Comparison of ENCODE assay signal across 13 mouse cellular contexts in the genomic region with DNA sequence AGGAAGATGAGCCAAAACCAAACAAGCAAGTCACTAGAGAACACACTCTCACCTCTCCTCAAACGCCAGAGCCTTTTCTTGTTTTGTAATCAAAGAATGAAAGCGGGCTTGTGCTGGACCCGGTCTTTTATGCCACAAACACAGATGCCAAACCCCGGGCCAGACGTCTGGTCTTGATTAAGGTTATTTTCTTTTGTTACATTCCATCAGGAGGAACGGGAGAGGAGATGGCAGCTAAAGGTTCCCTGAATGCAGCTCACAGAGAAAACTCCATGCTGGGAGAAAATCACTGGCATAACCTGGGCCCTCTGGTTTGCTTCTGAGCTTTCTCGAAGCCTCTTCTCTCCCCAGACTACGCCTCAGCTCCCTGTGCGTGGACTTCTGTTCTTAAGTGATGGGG. TPM values are rescaled to one million over a fixed set of nuclear protein-coding genes. Genes with fewer than 3 reads are reported as not detected.
A peak's percentile ranks its signal among the peaks of the same experiment; 100 is the strongest.
DNase-seq lines count a peak whose midpoint lies in the region; ATAC-seq and TF ChIP-seq lines count a peak whose summit lies in the region.
"Had no signal": no experiment of that assay in that cellular context is flagged by ENCODE, and none has a peak within 500 bp of the region (broad histone marks: within the 10 kb centered on the region; RNA-seq: fewer than 3 reads in every experiment).

No protein-coding gene starts in this region.

- ATAC-seq in heart, embryonic 16.5 days (replicated peaks; ENCODE audit: extremely low read depth, insufficient read depth, low FRiP score), result no peak
- ATAC-seq in limb, embryonic 11.5 days (ENCODE audit: insufficient number of reproducible peaks, low FRiP score, low TSS enrichment, low read depth), result no peak

- H3K27ac ChIP-seq in heart, embryonic 16.5 days (ENCODE audit: low read length), result peak overlapping the region; percentile 10; the same call in 1 of the 2 replicates
- H3K27ac ChIP-seq in heart, adult 2 months, result no peak overlapping the region
- H3K27ac ChIP-seq in limb, embryonic 11.5 days (replicated peaks; ENCODE audit: low read depth, low read length), result peak overlapping the region; percentile 87

- no peak for TF ChIP-seq EP300 in heart, adult 2 months (IDR thresholded peaks at IDR 0.05; ENCODE audit: insufficient read depth, low read depth, low read length)

- no peak for TF ChIP-seq POLR2A in heart, adult 2 months (IDR thresholded peaks at IDR 0.05; ENCODE audit: insufficient read depth, low read depth, low read length)

- H3K9me3 ChIP-seq in heart, embryonic 16.5 days (replicated peaks; ENCODE audit: control insufficient read depth, low read length), result no peaks in the 10 kb centered on the region
- H3K9me3 ChIP-seq in limb, embryonic 11.5 days (ENCODE audit: control insufficient read depth, low read length), result no peaks in the 10 kb centered on the region

- DNase-seq in heart, adult 2 months, result no peak
- DNase-seq in Muller cell, postnatal 12 days (ENCODE audit: inconsistent ontology term), result peak; percentile 75
- DNase-seq in embryo, embryonic 11 days, result peak; percentile 67
- DNase-seq in limb, embryonic 11.5 days (ENCODE audit: low spot score), result peak; percentile 81
- no peak for DNase-seq in MN1 (ENCODE audit: low spot score)
- no peak for DNase-seq in gastrocnemius, postnatal 25 days
- DNase-seq in urinary bladder, postnatal 36 days (ENCODE audit: low spot score in 2 of 2), result no peak
- DNase-seq: adrenal gland, postnatal 25 days; kidney, adult 18-20 months; liver; lung, postnatal 14 days had no signal

- WGBS in heart, embryonic 16.5 days, result 59% methylated on average over 9 of the region's 9 CpGs
- 71% methylated on average over 9 of the region's 9 CpGs for WGBS in heart, adult 2 months
- WGBS in limb, embryonic 11.5 days, result 19% methylated on average over 9 of the region's 9 CpGs

- intact Hi-C loops in heart, adult 2 months (cut with DNase I), result loop anchor here (2.0 to 5.0 kb wide), 2 partner anchors 14 to 34 kb away; no protein-coding TSS in a partner anchor

- H3K9ac ChIP-seq in heart, embryonic 16.5 days (ENCODE audit: low read length), result no peak overlapping the region
- no peak overlapping the region for H3K9ac ChIP-seq in heart, adult 2 months (ENCODE audit: low read depth, low read length)
- H3K9ac ChIP-seq in limb, embryonic 11.5 days (ENCODE audit: low read length), result peak overlapping the region; percentile 3; the same call in 1 of the 2 replicates

- no peak for TF ChIP-seq CTCF in heart, adult 2 months (IDR thresholded peaks at IDR 0.05)

- no peaks in the 10 kb centered on the region for H3K27me3 ChIP-seq in heart, embryonic 16.5 days (ENCODE audit: control insufficient read depth, insufficient read depth, low read length)
- H3K27me3 ChIP-seq in heart, adult 2 months (ENCODE audit: control insufficient read depth, insufficient read depth, low read length), result no peaks in the 10 kb centered on the region
- no peaks in the 10 kb centered on the region for H3K27me3 ChIP-seq in limb, embryonic 11.5 days (ENCODE audit: control insufficient read depth, insufficient read depth, low read length)
- H3K27me3 ChIP-seq: CH12.LX had no signal

- H3K79me2 ChIP-seq in heart, adult 2 months (replicated peaks; ENCODE audit: control insufficient read depth, insufficient read depth, low read length), result no peaks in the 10 kb centered on the region

- peaks cover 13% of the 10 kb centered on the region for H3K4me1 ChIP-seq in heart, embryonic 16.5 days (ENCODE audit: control insufficient read depth, insufficient read depth, low read length)
- H3K4me1 ChIP-seq in heart, adult 2 months (ENCODE audit: control insufficient read depth, insufficient read depth, low read length), result no peaks in the 10 kb centered on the region
- peaks cover 23% of the 10 kb centered on the region for H3K4me1 ChIP-seq in limb, embryonic 11.5 days (ENCODE audit: control insufficient read depth, insufficient read depth, low read length)

- H3K4me2 ChIP-seq in heart, embryonic 16.5 days (ENCODE audit: low read depth, low read length), result no peak overlapping the region
- H3K4me2 ChIP-seq in limb, embryonic 11.5 days (ENCODE audit: low read depth, severe bottlenecking), result peak overlapping the region; percentile 34

- H3K36me3 ChIP-seq in heart, embryonic 16.5 days (ENCODE audit: control insufficient read depth, insufficient read depth), result no peaks in the 10 kb centered on the region
- H3K36me3 ChIP-seq in heart, adult 2 months (ENCODE audit: control insufficient read depth, insufficient read depth, low read length), result no peaks in the 10 kb centered on the region
- no peaks in the 10 kb centered on the region for H3K36me3 ChIP-seq in limb, embryonic 11.5 days (ENCODE audit: control insufficient read depth, insufficient read depth, low read length)

- H3K4me3 ChIP-seq in heart, embryonic 16.5 days (ENCODE audit: low read length), result no peak overlapping the region
- no peak overlapping the region for H3K4me3 ChIP-seq in heart, adult 2 months
- no peak overlapping the region for H3K4me3 ChIP-seq in limb, embryonic 11.5 days (ENCODE audit: low read depth, low read length)

RNA-seq across cellular contexts. Expression of gene Nxn, which starts 55.9 kb away (rescaled TPM):
- polyA plus RNA-seq in heart, embryonic 16.5 days (2015; fragmentation: Nextera tagmentation; extraction: Ambion mirVana), result 20.8 and 21.2 TPM in 2 replicates
- total RNA-seq in heart, adult 2 months (2021), result 10 to 100 TPM; 14.6 to 19.1 TPM
- polyA plus RNA-seq in heart, adult 2 months (2012; rRNA removed), result 10.0 and 14.0 TPM in 2 replicates
- 45.7 and 57.3 TPM in 2 replicates for polyA plus RNA-seq in limb, embryonic 11.5 days (2014; fragmentation: Nextera tagmentation; extraction: Ambion mirVana)
- 10 to 100 TPM; 25.6 to 32.0 TPM for total RNA-seq in gastrocnemius, postnatal 25 days (2021)

Comparison
In these comparisons a context has a peak if more than half of its experiments do, and no peak if none do; other contexts are left out.
1. DNase-seq: peak in Muller cell, postnatal 12 days (single experiment), embryo, embryonic 11 days (single experiment) and limb, embryonic 11.5 days (single experiment); none in heart, adult 2 months (0 of 2), MN1 (single experiment), gastrocnemius, postnatal 25 days (single experiment) and urinary bladder, postnatal 36 days (0 of 2).